Mouse (Mus musculus) kidney, embryonic 15.5 days (tissue): ENCODE measurements around the gene Dhdds. TPM values are rescaled to one million over a fixed set of nuclear protein-coding genes. Genes with fewer than 3 reads are reported as not detected.

Source experiments
- ATAC-seq: fragments of 200-750 bp; cut with Nextera tagmentation; replicated peaks from 2 replicates; pipeline ENCODE4 v1.8.0; 2017; ENCODE audit warnings: moderate TSS enrichment; ENCODE audit not compliant: low FRiP score
- H3K27ac ChIP-seq: fragments of 300-500 bp; sonication (generic); 2 replicates; pipeline ENCODE4 v1.5.1; 2015; ENCODE audit warnings: mild to moderate bottlenecking, inconsistent platforms
- H3K27me3 ChIP-seq: fragments of 300-500 bp; sonication (generic); 2 replicates; pipeline ENCODE4 v1.6.1; 2015; ENCODE audit warnings: inconsistent platforms
- H3K36me3 ChIP-seq: fragments of 300-500 bp; sonication (generic); 2 replicates; pipeline ENCODE4 v1.6.1; 2015; ENCODE audit warnings: inconsistent platforms
- H3K4me1 ChIP-seq: fragments of 300-500 bp; sonication (generic); 2 replicates; pipeline ENCODE4 v1.6.1; 2015; ENCODE audit warnings: inconsistent platforms
- H3K4me2 ChIP-seq: fragments of 300-500 bp; sonication (generic); 2 replicates; pipeline ENCODE4 v1.6.1; 2015; ENCODE audit warnings: moderate library complexity, mild to moderate bottlenecking, inconsistent platforms
- H3K4me3 ChIP-seq: fragments of 300-500 bp; sonication (generic); replicated peaks from 2 replicates; pipeline ENCODE4 v1.5.1; 2015; ENCODE audit warnings: mild to moderate bottlenecking, inconsistent platforms
- H3K9ac ChIP-seq: fragments of 300-500 bp; sonication (generic); 2 replicates; pipeline ENCODE4 v1.6.1; 2015; ENCODE audit warnings: mild to moderate bottlenecking, inconsistent platforms
- H3K9me3 ChIP-seq: fragments of 300-500 bp; sonication (generic); replicated peaks from 2 replicates; pipeline ENCODE4 v1.6.1; 2016; ENCODE audit warnings: inconsistent platforms
- WGBS: fragments of 180-500 bp; shearing (Covaris S2); methylation state at CpG from one replicate; pipeline ENCODE4 v1.1.7; 2015; ENCODE audit warnings: mixed read lengths; 5-methylcytosine and 5-hydroxymethylcytosine counted together
- polyA plus RNA-seq: library from polyadenylated mRNA; unstranded; fragments of >200 nt; fragmentation: Nextera tagmentation; extraction: Ambion mirVana; gene quantifications from 2 replicates; pipeline ENCODE4 v1.2.1, GENCODE M21; 2015

The Dhdds gene
- polyA plus RNA-seq, 1 experiment from 2014 or later = 47.4 TPM

DNA sequence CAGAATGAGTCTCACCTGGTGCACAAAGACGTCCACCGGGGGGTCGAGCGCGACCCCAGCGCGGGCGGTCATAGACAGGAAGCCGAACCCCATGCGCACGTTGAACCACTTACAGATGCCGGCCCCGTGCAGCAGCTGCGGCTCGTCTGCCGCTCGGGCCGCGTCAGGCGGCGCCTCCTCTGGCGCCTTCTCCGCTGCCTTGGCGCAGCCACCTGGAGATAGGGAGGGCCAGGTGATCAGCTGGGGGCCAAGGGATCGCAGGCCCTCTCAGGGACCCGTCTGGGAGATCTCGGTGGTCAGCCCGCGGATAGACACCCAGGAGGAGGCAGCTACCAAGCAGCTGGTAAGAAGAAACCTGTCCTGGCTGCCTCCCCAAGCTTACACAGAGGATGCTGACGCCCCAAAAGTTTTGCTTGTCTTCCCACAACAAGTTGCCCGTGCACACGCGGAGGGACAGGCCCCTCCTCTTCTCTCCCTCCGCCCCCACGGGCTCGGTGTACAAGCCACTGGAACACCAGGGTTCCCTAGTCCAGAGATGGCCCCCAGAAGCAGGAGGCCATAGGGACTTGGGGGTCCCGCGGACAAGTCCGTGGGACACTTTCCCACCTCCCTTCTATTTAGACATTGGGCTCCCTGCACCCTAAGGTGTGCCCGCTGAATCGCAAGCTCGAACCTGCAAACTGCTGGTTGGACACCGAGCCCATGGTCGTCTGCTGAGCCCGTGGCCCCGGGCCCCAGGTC is 17.5 kb upstream of the Dhdds start:
- WGBS = under 1% methylated on average over 46 of the region's 46 CpGs
- H3K4me2 ChIP-seq = peak overlapping the region; percentile 54
- no peak overlapping the region for H3K27ac ChIP-seq
- no peak overlapping the region for H3K9ac ChIP-seq
- H3K4me3 ChIP-seq = peak overlapping the region; percentile 25
- no peaks in the 10 kb centered on the region for H3K9me3 ChIP-seq
- ATAC-seq = 0 out of 2 replicates have a peak, but pooled peaks have one; percentile 43
- peaks cover 52% of the 10 kb centered on the region for H3K27me3 ChIP-seq
- H3K4me1 ChIP-seq = peaks cover 43% of the 10 kb centered on the region
- no peaks in the 10 kb centered on the region for H3K36me3 ChIP-seq

DNA sequence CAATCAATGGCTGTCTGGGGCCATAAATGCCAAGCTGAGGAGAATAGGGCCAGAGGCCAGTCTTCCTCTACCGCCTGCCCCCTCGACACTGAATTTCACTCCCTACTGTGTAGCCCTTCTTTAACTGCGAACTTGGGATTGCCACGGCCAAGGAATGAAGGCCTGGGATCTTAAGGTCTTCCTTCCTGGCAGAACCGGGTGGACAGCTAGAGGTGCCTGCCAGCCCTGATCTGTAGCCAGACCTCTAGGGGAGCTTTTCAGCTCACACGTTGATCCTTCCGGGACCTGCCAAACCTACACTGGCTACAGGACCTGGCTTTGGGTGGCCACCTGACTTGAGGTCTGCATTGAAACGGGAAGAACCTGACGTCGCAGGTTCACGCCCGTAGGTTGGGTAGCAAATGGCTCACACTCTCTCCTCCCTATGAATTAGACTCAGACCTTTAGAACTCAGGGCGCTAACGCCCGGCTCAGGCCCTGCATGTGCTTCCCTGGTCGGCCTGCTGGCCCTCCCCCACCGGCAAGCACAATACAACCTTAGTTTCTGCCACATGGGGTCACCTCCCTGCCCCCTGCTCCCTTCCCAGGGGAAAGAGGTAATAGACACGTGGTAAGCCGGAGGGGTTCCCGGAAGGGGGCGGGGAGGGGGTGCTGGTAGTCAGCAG is 16.6 kb upstream of the Dhdds start:
- 4% methylated on average over 21 of the region's 21 CpGs for WGBS

GRCm38 (mm10) chr4:134016767-134017166 is 16.0 kb upstream of the Dhdds start:
- Histone ChIP-seq H3K27ac (no peak overlapping the region), H3K27me3 (peaks cover 52% of the 10 kb centered on the region), H3K4me1 (peaks cover 52% of the 10 kb centered on the region), H3K4me2 (peak overlapping the region; percentile 54; the same call in 1 of the 2 replicates), H3K36me3 (no peaks in the 10 kb centered on the region), H3K4me3 (no peak overlapping the region), H3K9ac (no peak overlapping the region), H3K9me3 (no peaks in the 10 kb centered on the region)
- no peak for ATAC-seq
- 3% methylated on average over 8 of the region's 8 CpGs for WGBS

More for the DNA sequence above, 16.6 kb upstream of the Dhdds start:
- no peak overlapping the region for H3K27ac ChIP-seq
- peaks cover 52% of the 10 kb centered on the region for H3K27me3 ChIP-seq
- H3K4me3 ChIP-seq = peak overlapping the region; percentile 25
- H3K9me3 ChIP-seq = no peaks in the 10 kb centered on the region
- peak overlapping the region; percentile 54 for H3K4me2 ChIP-seq
- no peak overlapping the region for H3K9ac ChIP-seq
- peaks cover 46% of the 10 kb centered on the region for H3K4me1 ChIP-seq
- ATAC-seq = 0 out of 2 replicates have a peak, but pooled peaks have one; percentile 15
- H3K36me3 ChIP-seq = no peaks in the 10 kb centered on the region

- peaks cover 57% of the 10 kb centered on the region for H3K4me1 ChIP-seq
- H3K27ac ChIP-seq = no peak overlapping the region
- no peak overlapping the region for H3K4me2 ChIP-seq
- no peak for ATAC-seq
- no peak overlapping the region for H3K4me3 ChIP-seq
- H3K27me3 ChIP-seq = peaks cover 52% of the 10 kb centered on the region
- 4% methylated on average over 7 of the region's 7 CpGs for WGBS
- no peaks in the 10 kb centered on the region for H3K36me3 ChIP-seq
- no peak overlapping the region for H3K9ac ChIP-seq
- no peaks in the 10 kb centered on the region for H3K9me3 ChIP-seq
Observed at GRCm38 (mm10) chr4:134016208-134016607, 15.5 kb upstream of the Dhdds start.

DNA sequence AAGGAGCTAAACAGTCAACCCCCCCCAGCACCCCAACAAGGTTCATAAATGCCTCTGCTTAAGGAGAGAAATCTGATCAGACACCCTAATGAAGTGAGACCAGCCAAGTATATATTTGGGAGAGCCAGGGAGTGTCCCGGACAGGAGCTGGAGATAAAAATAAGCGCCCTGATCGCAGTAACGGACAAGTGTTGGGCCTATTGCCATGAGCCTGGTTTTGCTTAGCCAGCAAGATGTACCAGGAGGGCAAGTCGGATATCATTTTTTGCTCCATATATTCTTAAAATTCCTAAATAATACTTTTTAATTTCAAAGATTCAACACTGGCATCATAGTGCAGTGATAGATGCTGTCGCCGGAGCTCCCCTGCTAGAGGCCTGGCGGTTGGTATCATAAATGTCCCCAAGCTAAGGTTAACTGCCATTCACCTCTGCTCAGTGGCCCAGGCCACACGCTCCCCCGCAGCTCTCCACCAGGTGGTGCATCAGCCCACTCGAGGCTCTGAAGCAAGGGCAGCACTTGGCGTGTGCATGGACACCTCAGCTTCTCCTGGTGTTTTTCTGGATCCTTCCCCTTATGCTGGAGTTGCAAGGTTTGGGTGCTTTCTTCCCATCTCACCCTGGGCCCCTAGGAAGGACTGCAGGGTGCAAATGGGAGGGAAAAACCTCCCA is 12.3 kb upstream of the Dhdds start:
- peaks cover 28% of the 10 kb centered on the region for H3K27me3 ChIP-seq
- no peak for ATAC-seq
- WGBS = 40% methylated on average over 12 of the region's 12 CpGs
- no peak overlapping the region for H3K4me3 ChIP-seq
- H3K9ac ChIP-seq = no peak overlapping the region
- no peaks in the 10 kb centered on the region for H3K36me3 ChIP-seq
- no peak overlapping the region for H3K27ac ChIP-seq
- H3K4me2 ChIP-seq = no peak overlapping the region
- peaks cover 38% of the 10 kb centered on the region for H3K4me1 ChIP-seq
- H3K9me3 ChIP-seq = no peaks in the 10 kb centered on the region

- H3K4me2 ChIP-seq = peak overlapping the region; percentile 33
- peaks cover 26% of the 10 kb centered on the region for H3K4me1 ChIP-seq
- H3K36me3 ChIP-seq = no peaks in the 10 kb centered on the region
- H3K4me3 ChIP-seq = no peak overlapping the region
- 25% methylated on average over 16 of the region's 16 CpGs for WGBS
- no peak for ATAC-seq
- peaks cover 15% of the 10 kb centered on the region for H3K27me3 ChIP-seq
- no peak overlapping the region for H3K9ac ChIP-seq
- peak overlapping the region; percentile 67 for H3K27ac ChIP-seq
- H3K9me3 ChIP-seq = no peaks in the 10 kb centered on the region
Observed at GRCm38 (mm10) chr4:134011450-134012414, 11.0 kb upstream of the Dhdds start.

DNA sequence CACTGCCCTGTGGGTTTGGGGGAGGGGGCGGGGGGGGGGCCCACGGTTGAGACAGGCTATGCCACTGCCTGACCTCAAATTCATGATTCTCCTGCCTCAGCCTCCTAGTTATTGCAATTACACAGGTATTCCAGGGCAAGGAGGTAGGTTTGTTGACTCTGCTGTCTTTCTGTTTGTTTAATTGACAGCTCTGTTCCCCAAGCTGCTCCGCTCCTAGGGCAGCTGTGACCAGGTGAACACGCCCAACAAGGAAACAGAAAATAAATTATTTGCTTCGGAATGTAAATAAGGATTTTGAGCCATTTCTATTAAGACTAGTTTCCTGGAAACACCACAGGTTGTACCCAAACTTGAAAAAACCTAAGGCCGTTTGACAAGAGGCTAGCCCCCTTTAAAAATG is 9.0 kb upstream of the Dhdds start:
- Histone ChIP-seq H3K4me1 (peaks cover 18% of the 10 kb centered on the region), H3K4me3 (no peak overlapping the region), H3K4me2 (no peak overlapping the region), H3K36me3 (no peaks in the 10 kb centered on the region), H3K27ac (no peak overlapping the region), H3K9ac (no peak overlapping the region), H3K27me3 (no peaks in the 10 kb centered on the region), H3K9me3 (no peaks in the 10 kb centered on the region)
- no peak for ATAC-seq
- WGBS = 67% methylated on average over 6 of the region's 6 CpGs

- Histone ChIP-seq H3K36me3 (no peaks in the 10 kb centered on the region), H3K27ac (no peak overlapping the region), H3K4me1 (peaks cover 10% of the 10 kb centered on the region), H3K9me3 (no peaks in the 10 kb centered on the region), H3K4me3 (no peak overlapping the region), H3K9ac (no peak overlapping the region), H3K27me3 (no peaks in the 10 kb centered on the region), H3K4me2 (no peak overlapping the region)
- no peak for ATAC-seq
- WGBS = 89% methylated on average over 3 of the region's 3 CpGs
Observed at GRCm38 (mm10) chr4:134006845-134007244, 6.1 kb upstream of the Dhdds start.

GRCm38 (mm10) chr4:134005581-134006358 is 5.1 kb upstream of the Dhdds start:
- Histone ChIP-seq H3K27me3 (no peaks in the 10 kb centered on the region), H3K9ac (no peak overlapping the region), H3K4me3 (no peak overlapping the region), H3K9me3 (no peaks in the 10 kb centered on the region), H3K4me1 (peaks cover 5% of the 10 kb centered on the region), H3K27ac (no peak overlapping the region), H3K4me2 (no peak overlapping the region), H3K36me3 (no peaks in the 10 kb centered on the region)
- 84% methylated on average over 12 of the region's 12 CpGs for WGBS
- no peak for ATAC-seq

DNA sequence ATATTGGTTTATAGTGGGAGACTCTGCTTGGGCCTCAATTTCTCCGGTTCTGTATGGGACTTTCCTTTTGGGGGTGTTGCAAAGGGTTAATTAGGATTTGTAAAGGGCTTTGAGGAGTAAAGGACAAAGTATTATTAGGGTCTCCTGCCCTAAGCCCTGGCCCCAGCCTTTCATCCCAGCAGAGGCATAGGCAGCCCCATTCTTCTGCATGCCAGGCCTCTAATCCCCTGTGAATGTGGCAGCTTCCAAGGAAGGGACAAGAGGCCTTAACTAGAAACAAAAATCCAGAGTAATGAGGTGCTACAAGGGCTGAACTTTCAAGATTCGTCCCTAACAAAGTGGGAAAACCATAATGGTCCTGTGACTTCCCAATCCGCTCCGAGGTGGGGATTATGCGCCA is 2.2 kb upstream of the Dhdds start:
- ATAC-seq = no peak
- no peak overlapping the region for H3K27ac ChIP-seq
- no peak overlapping the region for H3K9ac ChIP-seq
- WGBS = 67% methylated on average over 5 of the region's 5 CpGs
- no peak overlapping the region for H3K4me3 ChIP-seq
- H3K9me3 ChIP-seq = no peaks in the 10 kb centered on the region
- H3K36me3 ChIP-seq = 0 out of 2 replicates have a peak, but pooled peaks cover 4% of the 10 kb centered on the region
- no peak overlapping the region for H3K4me2 ChIP-seq
- peaks cover 13% of the 10 kb centered on the region for H3K4me1 ChIP-seq
- H3K27me3 ChIP-seq = no peaks in the 10 kb centered on the region

- no peak overlapping the region for H3K4me2 ChIP-seq
- 0 out of 2 replicates have a peak, but pooled peaks cover 4% of the 10 kb centered on the region for H3K36me3 ChIP-seq
- no peak overlapping the region for H3K4me3 ChIP-seq
- no peak overlapping the region for H3K27ac ChIP-seq
- no peak for ATAC-seq
- no peaks in the 10 kb centered on the region for H3K9me3 ChIP-seq
- 58% methylated on average over 4 of the region's 4 CpGs for WGBS
- H3K4me1 ChIP-seq = peaks cover 13% of the 10 kb centered on the region
- no peak overlapping the region for H3K9ac ChIP-seq
- no peaks in the 10 kb centered on the region for H3K27me3 ChIP-seq
Observed at GRCm38 (mm10) chr4:134002246-134002645, 1.5 kb upstream of the Dhdds start.
